Comparison of ENCODE assay signal across 8 mouse cellular contexts in genomic region chr11:119389851-119390270, GRCm38 (mm10). TPM values are rescaled to one million over a fixed set of nuclear protein-coding genes. Genes with fewer than 3 reads are reported as not detected.
DNase-seq lines count a peak whose midpoint lies in the region; ATAC-seq and TF ChIP-seq lines count a peak whose summit lies in the region.

No protein-coding gene starts in this region.

- 0 out of 2 replicates have a peak overlapping the region, but pooled peaks have one; percentile 1 for H3K27ac ChIP-seq in forebrain, embryonic 15.5 days (replicated peaks)
- peak overlapping the region; percentile 77 for H3K27ac ChIP-seq in hindbrain, embryonic 10.5 days

- H3K4me2 ChIP-seq in forebrain, embryonic 15.5 days (replicated peaks), result peak overlapping the region; percentile 94

- peak; percentile 46 for DNase-seq in G1E (ENCODE audit: low spot score)
- peak; percentile 39 for DNase-seq in cerebellum, adult 11 months
- DNase-seq in hindbrain, embryonic 10.5 days (ENCODE audit: low spot score), result peak; percentile 78
- peak; percentile 42 for DNase-seq in layer of hippocampus, postnatal 14 days (ENCODE audit: low spot score in 2 of 2)
- DNase-seq in lung, postnatal 14 days, result peak; percentile 85
- peak; percentile 77 for DNase-seq in retina, embryonic 14.5 days (ENCODE audit: low spot score)
- peak; percentile 73 to 77 for DNase-seq in urinary bladder, adult 18-20 months (ENCODE audit: low spot score in 2 of 2)

- H3K4me3 ChIP-seq in G1E (ENCODE audit: low read depth, low read length), result peak overlapping the region; percentile 83
- H3K4me3 ChIP-seq in forebrain, embryonic 15.5 days, result peak overlapping the region; percentile 48
- H3K4me3 ChIP-seq in hindbrain, embryonic 10.5 days, result peak overlapping the region; percentile 68

- WGBS in forebrain, embryonic 15.5 days, result under 1% methylated on average over 35 of the region's 35 CpGs
- WGBS in hindbrain, embryonic 10.5 days, result under 1% methylated on average over 35 of the region's 35 CpGs

- TF ChIP-seq CTCF in G1E (IDR thresholded peaks at IDR 0.05; ENCODE audit: low read depth, low read length), result no peak

- H3K4me1 ChIP-seq in G1E (ENCODE audit: insufficient read depth, low read depth, low read length), result peaks cover 54% of the 10 kb centered on the region
- peaks cover 32% of the 10 kb centered on the region for H3K4me1 ChIP-seq in forebrain, embryonic 15.5 days
- H3K4me1 ChIP-seq in hindbrain, embryonic 10.5 days (replicated peaks), result peaks cover 37% of the 10 kb centered on the region

- no peaks in the 10 kb centered on the region for H3K9me3 ChIP-seq in G1E (replicated peaks)
- no peaks in the 10 kb centered on the region for H3K9me3 ChIP-seq in forebrain, embryonic 15.5 days
- no peaks in the 10 kb centered on the region for H3K9me3 ChIP-seq in hindbrain, embryonic 10.5 days

- peaks cover 38% of the 10 kb centered on the region for H3K27me3 ChIP-seq in G1E (ENCODE audit: insufficient read depth, low read length)
- H3K27me3 ChIP-seq in forebrain, embryonic 15.5 days, result peaks cover 55% of the 10 kb centered on the region
- peaks cover 74% of the 10 kb centered on the region for H3K27me3 ChIP-seq in hindbrain, embryonic 10.5 days (ENCODE audit: insufficient read depth, poor library complexity, severe bottlenecking)

- ATAC-seq in G1E (ENCODE audit: extremely low read depth, insufficient number of reproducible peaks, low FRiP score, poor library complexity, severe bottlenecking), result no peak
- peak; percentile 61; the same call in 1 of the 2 replicates for ATAC-seq in forebrain, embryonic 15.5 days (replicated peaks)

- H3K36me3 ChIP-seq in G1E (replicated peaks), result peaks cover 4% of the 10 kb centered on the region
- H3K36me3 ChIP-seq in forebrain, embryonic 15.5 days, result no peaks in the 10 kb centered on the region
- H3K36me3 ChIP-seq in hindbrain, embryonic 10.5 days, result no peaks in the 10 kb centered on the region

- H3K9ac ChIP-seq in forebrain, embryonic 15.5 days (replicated peaks), result peak overlapping the region; percentile 41

RNA-seq across cellular contexts. Expression of gene Rnf213, which starts 3.0 kb away (rescaled TPM):
- total RNA-seq in G1E (2014; fragmentation: Nextera tagmentation) (54.7 and 66.4 TPM in 2 replicates), G1E (2017) (39.7 and 46.3 TPM in 2 replicates)
- polyA plus RNA-seq in G1E (2012), result 2.3 and 3.5 TPM in 2 replicates
- 0.75 and 1.4 TPM in 2 replicates for polyA plus RNA-seq in forebrain, embryonic 15.5 days (2015; fragmentation: Nextera tagmentation; extraction: Ambion mirVana)
- polyA plus RNA-seq in hindbrain, embryonic 10.5 days (2016; fragmentation: Nextera tagmentation; extraction: Ambion mirVana), result 1.5 and 1.8 TPM in 2 replicates
- total RNA-seq in layer of hippocampus, postnatal 14 days (2021), result 1 to 10 TPM; 3.4 to 3.5 TPM

RNA-seq across cellular contexts. Expression of gene Slc26a11, which starts 34.5 kb away (rescaled TPM):
- total RNA-seq in G1E (2014; fragmentation: Nextera tagmentation) (4.9 and 8.0 TPM in 2 replicates), G1E (2017) (4.4 and 6.9 TPM in 2 replicates)
- polyA plus RNA-seq in G1E (2012), result 4.9 and 5.2 TPM in 2 replicates
- polyA plus RNA-seq in forebrain, embryonic 15.5 days (2015; fragmentation: Nextera tagmentation; extraction: Ambion mirVana), result 3.5 and 3.9 TPM in 2 replicates
- polyA plus RNA-seq in hindbrain, embryonic 10.5 days (2016; fragmentation: Nextera tagmentation; extraction: Ambion mirVana), result 6.1 and 7.8 TPM in 2 replicates
- total RNA-seq in layer of hippocampus, postnatal 14 days (2021), result 1 to 10 TPM; 4.3 to 6.0 TPM

RNA-seq across cellular contexts. Expression of gene Sgsh, which starts 34.5 kb away (rescaled TPM):
- total RNA-seq in G1E (2014; fragmentation: Nextera tagmentation) (14.5 and 22.4 TPM in 2 replicates), G1E (2017) (13.2 and 17.8 TPM in 2 replicates)
- polyA plus RNA-seq in G1E (2012), result 26.5 and 26.6 TPM in 2 replicates
- 3.0 and 3.7 TPM in 2 replicates for polyA plus RNA-seq in forebrain, embryonic 15.5 days (2015; fragmentation: Nextera tagmentation; extraction: Ambion mirVana)
- 6.8 and 7.1 TPM in 2 replicates for polyA plus RNA-seq in hindbrain, embryonic 10.5 days (2016; fragmentation: Nextera tagmentation; extraction: Ambion mirVana)
- 1 to 10 TPM; 4.3 to 4.8 TPM for total RNA-seq in layer of hippocampus, postnatal 14 days (2021)
